In genomic region chr12:84304101-84304500, GRCm38 (mm10) we compare ENCODE assay signal across 17 mouse cellular contexts.
"Had no signal": no experiment of that assay in that cellular context is flagged by ENCODE, and none has a peak within 500 bp of the region (broad histone marks: within the 10 kb centered on the region; RNA-seq: fewer than 3 reads in every experiment).

No protein-coding gene starts in this region.

- H3K4me1 ChIP-seq: midbrain, embryonic 12.5 days; midbrain, embryonic 15.5 days; neural tube, embryonic 12.5 days; neural tube, embryonic 15.5 days had no signal

- H3K27ac ChIP-seq: kidney, postnatal 0 days; left cerebral cortex, adult 2 months; liver, embryonic 14.5 days; macrophage; midbrain, embryonic 12.5 days; midbrain, embryonic 15.5 days; neural tube, embryonic 12.5 days; neural tube, embryonic 15.5 days had no signal

- H3K4me2 ChIP-seq: midbrain, embryonic 12.5 days; midbrain, embryonic 15.5 days; neural tube, embryonic 12.5 days; neural tube, embryonic 15.5 days had no signal

- H3K9ac ChIP-seq: liver, embryonic 14.5 days; midbrain, embryonic 12.5 days; midbrain, embryonic 15.5 days; neural tube, embryonic 12.5 days; neural tube, embryonic 15.5 days had no signal

- H3K4me3 ChIP-seq: left cerebral cortex, adult 2 months; midbrain, embryonic 12.5 days; midbrain, embryonic 15.5 days; neural tube, embryonic 12.5 days; neural tube, embryonic 15.5 days had no signal

- DNase-seq: kidney, adult 2 months; kidney, postnatal 25 days; layer of hippocampus, postnatal 36 days; lung, adult 2 months; lung, postnatal 14 days; right cerebral cortex, postnatal 25 days; thymus, adult 2 months; thymus, postnatal 14 days; thymus, postnatal 4 days had no signal

- H3K9me3 ChIP-seq: midbrain, embryonic 12.5 days; midbrain, embryonic 15.5 days; neural tube, embryonic 12.5 days; neural tube, embryonic 15.5 days had no signal

- ATAC-seq: midbrain, embryonic 15.5 days had no signal

- H3K27me3 ChIP-seq: midbrain, embryonic 12.5 days; midbrain, embryonic 15.5 days; neural tube, embryonic 12.5 days; neural tube, embryonic 15.5 days had no signal
